Mouse (Mus musculus): ENCODE measurements around the gene Slc39a13.
"Not testable (repeated sequence)": the region's sequence is repeated elsewhere in the genome, so short reads cannot be mapped to it uniquely, and the experiment has no call there.

The Slc39a13 gene

GRCm38 (mm10) chr2:91026491-91026890 is 43.7 kb downstream of the Slc39a13 start:
- no peak for DNase-seq (ENCODE audit: low read depth, low spot score)

- DNase-seq (ENCODE audit: low read depth, low spot score) = no peak
Measured at GRCm38 (mm10) chr2:91025081-91025516, 45.1 kb downstream of the Slc39a13 start.

GRCm38 (mm10) chr2:91023956-91024355 is 46.3 kb downstream of the Slc39a13 start:
- DNase-seq (ENCODE audit: low read depth, low spot score) = no peak

GRCm38 (mm10) chr2:91023131-91023530 is 47.1 kb downstream of the Slc39a13 start:
- peak; percentile 27 for DNase-seq (ENCODE audit: low read depth, low spot score)

- not testable (repeated sequence) for DNase-seq (ENCODE audit: low read depth, low spot score)
Measured at GRCm38 (mm10) chr2:91022266-91022665, 48.0 kb downstream of the Slc39a13 start.

GRCm38 (mm10) chr2:91019911-91020310 is 50.3 kb downstream of the Slc39a13 start:
- no peak for DNase-seq (ENCODE audit: low read depth, low spot score)

- DNase-seq (ENCODE audit: low read depth, low spot score) = no peak
Measured at GRCm38 (mm10) chr2:91018061-91018788, 52.0 kb downstream of the Slc39a13 start.

GRCm38 (mm10) chr2:91015386-91015785 is 54.8 kb downstream of the Slc39a13 start:
- peak; percentile 23 for DNase-seq (ENCODE audit: low read depth, low spot score)

- DNase-seq (ENCODE audit: low read depth, low spot score) = no peak
Measured at GRCm38 (mm10) chr2:91013881-91014280, 56.3 kb downstream of the Slc39a13 start.

Measured in skeletal muscle tissue, adult 2 months (tissue).